ENCODE assay signal across 9 mouse cellular contexts in the genomic region with DNA sequence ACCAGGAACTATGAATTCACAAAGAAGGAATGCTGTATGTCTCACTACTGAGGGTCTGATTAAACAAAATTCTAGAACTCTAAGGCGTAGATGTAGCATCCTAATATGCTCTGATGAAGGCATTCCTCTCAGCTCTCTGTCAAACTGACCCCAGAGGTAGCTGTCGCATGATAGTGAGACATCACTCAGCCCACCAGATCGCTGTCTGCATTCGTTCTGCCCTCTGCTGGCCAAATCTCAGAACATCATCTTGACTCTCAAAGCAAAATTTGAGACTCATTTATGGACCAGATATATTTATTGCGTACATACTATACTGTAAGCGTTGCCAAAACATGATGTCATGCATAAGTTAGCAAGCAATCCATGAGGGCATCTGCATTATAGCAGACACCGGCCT. TPM values are rescaled to one million over a fixed set of nuclear protein-coding genes. Genes with fewer than 3 reads are reported as not detected.
DNase-seq lines count a peak whose midpoint lies in the region; ATAC-seq lines count a peak whose summit lies in the region.
"Had no signal": no experiment of that assay in that cellular context is flagged by ENCODE, and none has a peak within 500 bp of the region (broad histone marks: within the 10 kb centered on the region; RNA-seq: fewer than 3 reads in every experiment).

No protein-coding gene starts in this region.

- no peaks in the 10 kb centered on the region for H3K9me3 ChIP-seq in stomach, embryonic 14.5 days (ENCODE audit: control insufficient read depth, low read depth, low read length)
- H3K9me3 ChIP-seq: limb, embryonic 12.5 days had no signal

- ATAC-seq in frontal cortex, adult (ENCODE audit: low TSS enrichment) = no peak
- peak; percentile 65 for ATAC-seq in megakaryocyte, adult 5-6 weeks (ENCODE audit: poor library complexity, severe bottlenecking)
- 0 out of 2 replicates have a peak, but pooled peaks have one; percentile 42 for ATAC-seq in stomach, embryonic 14.5 days (ENCODE audit: insufficient number of reproducible peaks, insufficient read depth, low FRiP score, low read depth)

- H3K4me1 ChIP-seq in stomach, embryonic 14.5 days (ENCODE audit: control insufficient read depth, insufficient read depth, low read length) = no peaks in the 10 kb centered on the region
- H3K4me1 ChIP-seq: limb, embryonic 12.5 days had no signal

- DNase-seq in frontal cortex, postnatal 25 days (ENCODE audit: low spot score in 2 of 2) = peak; percentile 30 to 31
- DNase-seq in urinary bladder, postnatal 36 days (ENCODE audit: low spot score in 2 of 2) = peak; percentile 19 to 24
- no peak for DNase-seq in urinary bladder, postnatal 10 days (ENCODE audit: low spot score)
- peak; percentile 71 for DNase-seq in embryo, embryonic 11 days
- DNase-seq in kidney, postnatal 4 days = peak; percentile 69 to 72

- no peak overlapping the region for H3K4me3 ChIP-seq in stomach, embryonic 14.5 days (ENCODE audit: low read depth, low read length)
- H3K4me3 ChIP-seq: limb, embryonic 12.5 days had no signal

- H3K9ac ChIP-seq in stomach, embryonic 14.5 days (replicated peaks; ENCODE audit: low read depth, low read length) = no peak overlapping the region
- H3K9ac ChIP-seq: limb, embryonic 12.5 days had no signal

- H3K4me2 ChIP-seq in stomach, embryonic 14.5 days (replicated peaks; ENCODE audit: low read depth, low read length) = no peak overlapping the region
- H3K4me2 ChIP-seq: limb, embryonic 12.5 days had no signal

- no peak overlapping the region for H3K27ac ChIP-seq in stomach, embryonic 14.5 days (ENCODE audit: low read length)
- H3K27ac ChIP-seq: limb, embryonic 12.5 days had no signal

- no peaks in the 10 kb centered on the region for H3K27me3 ChIP-seq in stomach, embryonic 14.5 days (ENCODE audit: control insufficient read depth, insufficient read depth, low read length)

- WGBS in stomach, embryonic 14.5 days = 21% methylated on average over 7 of the region's 7 CpGs

- no peaks in the 10 kb centered on the region for H3K36me3 ChIP-seq in stomach, embryonic 14.5 days (ENCODE audit: control insufficient read depth, insufficient read depth, low read length)
- H3K36me3 ChIP-seq: limb, embryonic 12.5 days had no signal

RNA-seq across cellular contexts. Expression of a gene that starts 11.3 kb away (rescaled TPM):
- 18.0 and 21.1 TPM in 2 replicates for total RNA-seq in megakaryocyte, adult 5-6 weeks (2015)
- total RNA-seq in megakaryocyte, adult 5-6 weeks (2017) = 12.0 and 19.5 TPM in 2 replicates
- 19.6 and 23.0 TPM in 2 replicates for polyA plus RNA-seq in stomach, embryonic 14.5 days (2014; fragmentation: Nextera tagmentation; extraction: Ambion mirVana)

RNA-seq across cellular contexts. Expression of a gene that starts 28.5 kb away (rescaled TPM):
- total RNA-seq in megakaryocyte, adult 5-6 weeks (2015) = 9.4 and 10.9 TPM in 2 replicates
- 2.1 and 4.6 TPM in 2 replicates for total RNA-seq in megakaryocyte, adult 5-6 weeks (2017)
- polyA plus RNA-seq in stomach, embryonic 14.5 days (2014; fragmentation: Nextera tagmentation; extraction: Ambion mirVana) = 23.6 and 25.7 TPM in 2 replicates

RNA-seq across cellular contexts. Expression of a gene that starts 39.6 kb away (rescaled TPM):
- 9.8 and 11.9 TPM in 2 replicates for total RNA-seq in megakaryocyte, adult 5-6 weeks (2015)
- 7.7 and 9.6 TPM in 2 replicates for total RNA-seq in megakaryocyte, adult 5-6 weeks (2017)
- polyA plus RNA-seq in stomach, embryonic 14.5 days (2014; fragmentation: Nextera tagmentation; extraction: Ambion mirVana) = 4.3 and 4.6 TPM in 2 replicates
